Mouse (Mus musculus): ENCODE data around the gene Enpp1. TPM values are rescaled to one million over a fixed set of nuclear protein-coding genes. Genes with fewer than 3 reads are reported as not detected.

Enpp1 gene
- polyA plus RNA-seq, 1 experiment from 2014 or later: 9.3 TPM

GRCm38 (mm10) chr10:24716232-24716631, 4.3 kb upstream of the Enpp1 start:
- H3K4me2 ChIP-seq (ENCODE audit: low read depth, low read length): no peak overlapping the region
- WGBS: 77% methylated on average over 5 of the region's 5 CpGs
- no peak overlapping the region for H3K4me3 ChIP-seq (ENCODE audit: low read depth, low read length)
- H3K4me1 ChIP-seq (ENCODE audit: control insufficient read depth, insufficient read depth, low read length): peaks cover 2% of the 10 kb centered on the region; the same call in 1 of the 2 replicates
- no peaks in the 10 kb centered on the region for H3K36me3 ChIP-seq (ENCODE audit: control insufficient read depth, insufficient read depth, low read length)
- ATAC-seq (ENCODE audit: low read depth) (no peak), DNase-seq (ENCODE audit: low spot score) (no peak)
- no peaks in the 10 kb centered on the region for H3K9me3 ChIP-seq (ENCODE audit: control insufficient read depth, low read length)
- no peak overlapping the region for H3K9ac ChIP-seq (ENCODE audit: low read depth, low read length)
- H3K27ac ChIP-seq (replicated peaks; ENCODE audit: low read depth, low read length): no peak overlapping the region
- H3K27me3 ChIP-seq (replicated peaks; ENCODE audit: control insufficient read depth, insufficient read depth, low read length): peaks cover 8% of the 10 kb centered on the region; the same call in 1 of the 2 replicates

GRCm38 (mm10) chr10:24712901-24713300, 942 bp upstream of the Enpp1 start:
- no peak overlapping the region for H3K4me2 ChIP-seq (ENCODE audit: low read depth, low read length)
- no peak overlapping the region for H3K4me3 ChIP-seq (ENCODE audit: low read depth, low read length)
- DNase-seq (ENCODE audit: low spot score): no peak
- H3K4me1 ChIP-seq (ENCODE audit: control insufficient read depth, insufficient read depth, low read length): peaks cover 6% of the 10 kb centered on the region; the same call in 1 of the 2 replicates
- no peaks in the 10 kb centered on the region for H3K36me3 ChIP-seq (ENCODE audit: control insufficient read depth, insufficient read depth, low read length)
- ATAC-seq (ENCODE audit: low read depth): no peak
- WGBS: 73% methylated on average over 5 of the region's 5 CpGs
- no peak overlapping the region for H3K9ac ChIP-seq (ENCODE audit: low read depth, low read length)
- no peak overlapping the region for H3K27ac ChIP-seq (replicated peaks; ENCODE audit: low read depth, low read length)
- no peaks in the 10 kb centered on the region for H3K9me3 ChIP-seq (ENCODE audit: control insufficient read depth, low read length)
- H3K27me3 ChIP-seq (replicated peaks; ENCODE audit: control insufficient read depth, insufficient read depth, low read length): peaks cover 20% of the 10 kb centered on the region

- H3K4me3 ChIP-seq (ENCODE audit: low read depth, low read length): peak overlapping the region; percentile 62
- peaks cover 6% of the 10 kb centered on the region; the same call in 1 of the 2 replicates for H3K4me1 ChIP-seq (ENCODE audit: control insufficient read depth, insufficient read depth, low read length)
- WGBS: 13% methylated on average over 15 of the region's 15 CpGs
- H3K36me3 ChIP-seq (ENCODE audit: control insufficient read depth, insufficient read depth, low read length): no peaks in the 10 kb centered on the region
- ATAC-seq (ENCODE audit: low read depth) (no peak), DNase-seq (ENCODE audit: low spot score) (no peak)
- peak overlapping the region; percentile 74 for H3K9ac ChIP-seq (ENCODE audit: low read depth, low read length)
- H3K4me2 ChIP-seq (ENCODE audit: low read depth, low read length): peak overlapping the region; percentile 97
- no peak overlapping the region for H3K27ac ChIP-seq (replicated peaks; ENCODE audit: low read depth, low read length)
- peaks cover 20% of the 10 kb centered on the region for H3K27me3 ChIP-seq (replicated peaks; ENCODE audit: control insufficient read depth, insufficient read depth, low read length)
- H3K9me3 ChIP-seq (ENCODE audit: control insufficient read depth, low read length): no peaks in the 10 kb centered on the region
These were observed 405 bp upstream of the Enpp1 start for GRCm38 (mm10) chr10:24712367-24712761.

GRCm38 (mm10) chr10:24711071-24711470, 888 bp downstream of the Enpp1 start:
- Histone ChIP-seq H3K9me3 (ENCODE audit: control insufficient read depth, low read length) (no peaks in the 10 kb centered on the region), H3K9ac (ENCODE audit: low read depth, low read length) (peak overlapping the region; percentile 74), H3K4me1 (ENCODE audit: control insufficient read depth, insufficient read depth, low read length) (peaks cover 6% of the 10 kb centered on the region; the same call in 1 of the 2 replicates), H3K36me3 (ENCODE audit: control insufficient read depth, insufficient read depth, low read length) (no peaks in the 10 kb centered on the region), H3K27me3 (replicated peaks; ENCODE audit: control insufficient read depth, insufficient read depth, low read length) (peaks cover 20% of the 10 kb centered on the region), H3K4me3 (ENCODE audit: low read depth, low read length) (peak overlapping the region; percentile 62), H3K27ac (replicated peaks; ENCODE audit: low read depth, low read length) (no peak overlapping the region), H3K4me2 (ENCODE audit: low read depth, low read length) (peak overlapping the region; percentile 97)
- WGBS: 14% methylated on average over 10 of the region's 10 CpGs
- DNase-seq (ENCODE audit: low spot score): no peak
- no peak for ATAC-seq (ENCODE audit: low read depth)

- Histone ChIP-seq H3K9me3 (ENCODE audit: control insufficient read depth, low read length) (no peaks in the 10 kb centered on the region), H3K27me3 (replicated peaks; ENCODE audit: control insufficient read depth, insufficient read depth, low read length) (peaks cover 20% of the 10 kb centered on the region), H3K4me2 (ENCODE audit: low read depth, low read length) (0 out of 2 replicates have a peak overlapping the region, but pooled peaks have one; percentile 15), H3K9ac (ENCODE audit: low read depth, low read length) (no peak overlapping the region), H3K36me3 (ENCODE audit: control insufficient read depth, insufficient read depth, low read length) (no peaks in the 10 kb centered on the region), H3K4me3 (ENCODE audit: low read depth, low read length) (peak overlapping the region; percentile 62; the same call in 1 of the 2 replicates), H3K27ac (replicated peaks; ENCODE audit: low read depth, low read length) (no peak overlapping the region), H3K4me1 (ENCODE audit: control insufficient read depth, insufficient read depth, low read length) (peaks cover 6% of the 10 kb centered on the region; the same call in 1 of the 2 replicates)
- 88% methylated on average over 6 of the region's 6 CpGs for WGBS
- DNase-seq (ENCODE audit: low spot score) (no peak), ATAC-seq (ENCODE audit: low read depth) (no peak)
These were observed 1.6 kb downstream of the Enpp1 start for GRCm38 (mm10) chr10:24710361-24710760.

- 81% methylated on average over 6 of the region's 6 CpGs for WGBS
- H3K27ac ChIP-seq (replicated peaks; ENCODE audit: low read depth, low read length): no peak overlapping the region
- no peak overlapping the region for H3K4me3 ChIP-seq (ENCODE audit: low read depth, low read length)
- no peak overlapping the region for H3K4me2 ChIP-seq (ENCODE audit: low read depth, low read length)
- no peaks in the 10 kb centered on the region for H3K36me3 ChIP-seq (ENCODE audit: control insufficient read depth, insufficient read depth, low read length)
- ATAC-seq (ENCODE audit: low read depth): no peak
- H3K4me1 ChIP-seq (ENCODE audit: control insufficient read depth, insufficient read depth, low read length): peaks cover 6% of the 10 kb centered on the region; the same call in 1 of the 2 replicates
- H3K9me3 ChIP-seq (ENCODE audit: control insufficient read depth, low read length): no peaks in the 10 kb centered on the region
- H3K27me3 ChIP-seq (replicated peaks; ENCODE audit: control insufficient read depth, insufficient read depth, low read length): peaks cover 16% of the 10 kb centered on the region
- no peak overlapping the region for H3K9ac ChIP-seq (ENCODE audit: low read depth, low read length)
- no peak for DNase-seq (ENCODE audit: low spot score)
These were observed 4.2 kb downstream of the Enpp1 start for GRCm38 (mm10) chr10:24707745-24708144.

GRCm38 (mm10) chr10:24706431-24707140, 5.4 kb downstream of the Enpp1 start:
- Histone ChIP-seq H3K9ac (ENCODE audit: low read depth, low read length) (no peak overlapping the region), H3K27ac (replicated peaks; ENCODE audit: low read depth, low read length) (no peak overlapping the region), H3K4me3 (ENCODE audit: low read depth, low read length) (no peak overlapping the region), H3K27me3 (replicated peaks; ENCODE audit: control insufficient read depth, insufficient read depth, low read length) (peaks cover 15% of the 10 kb centered on the region), H3K36me3 (ENCODE audit: control insufficient read depth, insufficient read depth, low read length) (no peaks in the 10 kb centered on the region), H3K4me1 (ENCODE audit: control insufficient read depth, insufficient read depth, low read length) (peaks cover 6% of the 10 kb centered on the region; the same call in 1 of the 2 replicates), H3K9me3 (ENCODE audit: control insufficient read depth, low read length) (no peaks in the 10 kb centered on the region), H3K4me2 (ENCODE audit: low read depth, low read length) (no peak overlapping the region)
- DNase-seq (ENCODE audit: low spot score) (peak; percentile 56), ATAC-seq (ENCODE audit: low read depth) (no peak)
- 81% methylated on average over 2 of the region's 2 CpGs for WGBS

GRCm38 (mm10) chr10:24702698-24703097, 9.3 kb downstream of the Enpp1 start:
- H3K36me3 ChIP-seq (ENCODE audit: control insufficient read depth, insufficient read depth, low read length): no peaks in the 10 kb centered on the region
- H3K27ac ChIP-seq (replicated peaks; ENCODE audit: low read depth, low read length): no peak overlapping the region
- no peak overlapping the region for H3K4me3 ChIP-seq (ENCODE audit: low read depth, low read length)
- DNase-seq (ENCODE audit: low spot score) (no peak), ATAC-seq (ENCODE audit: low read depth) (no peak)
- no peak overlapping the region for H3K9ac ChIP-seq (ENCODE audit: low read depth, low read length)
- H3K9me3 ChIP-seq (ENCODE audit: control insufficient read depth, low read length): no peaks in the 10 kb centered on the region
- WGBS: 76% methylated on average over 2 of the region's 2 CpGs
- H3K4me2 ChIP-seq (ENCODE audit: low read depth, low read length): no peak overlapping the region
- no peaks in the 10 kb centered on the region for H3K27me3 ChIP-seq (replicated peaks; ENCODE audit: control insufficient read depth, insufficient read depth, low read length)
- H3K4me1 ChIP-seq (ENCODE audit: control insufficient read depth, insufficient read depth, low read length): no peaks in the 10 kb centered on the region

All from embryonic facial prominence, embryonic 14.5 days (tissue).